Mouse (Mus musculus) adrenal gland, adult 18-20 months (tissue): ENCODE results near the gene Pdzph1. TPM values are rescaled to one million over a fixed set of nuclear protein-coding genes. Genes with fewer than 3 reads are reported as not detected.

Experiments used
- DNase-seq, 2 experiments: peaks; one replicate each; pipeline ENCODE4 v3.0.0; 2021 to 2022; ENCODE audit warnings: low spot score in 2 of 2
- long read RNA-seq, 2 experiments: library from polyadenylated mRNA; stranded (forward); transcript quantifications; one replicate each; pipeline ENCODE4 v2.0.0; 2021
- total RNA-seq, 2 experiments: library from RNA; stranded (reverse); gene quantifications; 1 replicate in 1 of 2; 2 replicates in 1 of 2; pipeline ENCODE4 v1.2.3; 2021

Gene Pdzph1
- total RNA-seq = not detected
- long read RNA-seq, experiment 1 = 0 reads
- long read RNA-seq, experiment 2, partial matches to known transcripts = 0 of 1 reads
- long read RNA-seq, experiment 2, other reads (novel, unspliced or antisense) = 1 of 1 reads

- no peak for DNase-seq
These were observed at the start of gene Pdzph1 for GRCm38 (mm10) chr17:58991275-58991674. Gene Pdzph1, minus strand, starts transcription at chr17:58991375.

- no peak for DNase-seq
These were observed 48.6 kb upstream of the Pdzph1 start for GRCm38 (mm10) chr17:59039754-59040153.

DNA sequence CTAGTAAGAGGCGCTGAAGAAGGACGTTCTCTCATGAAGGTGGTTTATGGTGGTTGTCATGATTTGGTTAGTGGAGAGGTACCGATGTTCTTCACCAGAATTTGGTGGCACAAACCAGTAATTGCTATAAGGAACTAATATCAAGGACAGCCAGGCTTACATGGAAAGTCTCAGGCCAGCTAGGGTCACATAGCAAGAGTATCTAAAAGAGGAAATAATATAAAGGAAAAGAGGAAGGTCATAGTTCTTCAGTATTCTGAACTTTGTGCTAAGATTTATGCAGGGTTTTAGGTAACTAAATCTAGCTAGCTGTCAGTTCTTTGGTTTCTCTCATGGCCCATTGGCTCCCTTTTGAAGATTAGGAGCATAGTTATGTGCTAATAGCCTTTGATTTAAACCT, 42.3 kb upstream of the Pdzph1 start:
- no peak for DNase-seq

DNA sequence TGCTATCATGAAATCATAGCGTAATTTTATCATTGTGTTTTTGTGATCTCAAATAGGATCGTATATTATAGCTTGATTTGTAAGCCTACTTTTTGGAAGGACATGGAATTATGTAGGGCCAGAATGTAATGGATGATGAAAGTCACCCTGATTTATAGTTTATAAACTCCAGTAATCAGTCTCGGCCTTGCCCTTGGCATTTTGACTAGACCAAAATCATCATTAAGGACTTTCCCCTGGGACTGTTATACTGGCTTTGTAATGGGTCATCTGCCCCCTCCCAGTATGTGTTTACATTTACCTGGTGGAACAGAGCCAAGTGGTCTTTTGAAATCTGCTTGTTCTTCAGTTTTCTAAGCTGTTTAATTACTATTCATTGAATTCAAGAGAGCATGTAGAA, 35.2 kb upstream of the Pdzph1 start:
- peak in 1 of 2 experiments; percentile 13 for DNase-seq

GRCm38 (mm10) chr17:59024502-59024901, 33.3 kb upstream of the Pdzph1 start:
- no peak for DNase-seq

DNA sequence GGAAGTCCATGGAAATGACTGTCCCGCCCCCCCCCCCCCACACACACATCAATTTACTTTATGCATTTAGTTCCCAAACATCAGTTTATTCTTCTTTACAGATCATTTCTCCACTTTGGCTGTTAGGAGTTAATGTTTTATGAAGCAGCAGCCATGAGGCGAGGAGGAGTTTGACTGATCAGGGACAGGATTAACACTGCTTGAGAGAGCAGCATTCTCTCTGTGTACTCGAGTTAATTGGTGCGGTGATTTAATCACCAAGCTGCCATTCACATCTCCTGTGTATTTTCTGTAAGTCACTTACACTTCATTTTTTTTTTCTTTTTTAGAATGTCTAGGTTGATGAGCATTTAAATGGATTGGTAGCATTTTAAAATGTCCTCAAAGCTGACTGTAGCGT, 32.8 kb upstream of the Pdzph1 start:
- no peak for DNase-seq

- DNase-seq = no peak
These were observed 27.5 kb upstream of the Pdzph1 start for GRCm38 (mm10) chr17:59018666-59019065.

DNA sequence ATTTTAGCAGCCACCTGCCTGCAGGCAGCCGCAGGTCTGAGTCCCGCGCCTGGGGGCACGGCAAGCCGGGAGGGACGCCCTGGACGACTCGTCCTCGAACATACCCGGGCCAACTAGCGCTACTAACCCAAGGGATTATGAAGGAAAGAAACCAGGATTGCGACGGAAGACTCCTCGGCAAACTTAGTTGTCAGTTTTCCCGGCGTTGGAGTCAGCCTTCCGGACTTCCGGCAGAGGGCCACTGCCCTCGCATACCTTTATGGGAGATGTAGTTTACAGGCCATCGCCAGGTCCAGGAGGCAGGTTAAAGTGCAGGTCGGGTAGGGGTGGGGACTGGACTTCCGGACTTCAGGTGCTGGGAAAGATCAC, 21.9 kb upstream of the Pdzph1 start, which contains the start of gene Nudt12:
TSS of gene Nudt12 (minus strand) at position 282 of the 369 bp plus-strand sequence.
- DNase-seq = peak; percentile 55 to 57

DNA sequence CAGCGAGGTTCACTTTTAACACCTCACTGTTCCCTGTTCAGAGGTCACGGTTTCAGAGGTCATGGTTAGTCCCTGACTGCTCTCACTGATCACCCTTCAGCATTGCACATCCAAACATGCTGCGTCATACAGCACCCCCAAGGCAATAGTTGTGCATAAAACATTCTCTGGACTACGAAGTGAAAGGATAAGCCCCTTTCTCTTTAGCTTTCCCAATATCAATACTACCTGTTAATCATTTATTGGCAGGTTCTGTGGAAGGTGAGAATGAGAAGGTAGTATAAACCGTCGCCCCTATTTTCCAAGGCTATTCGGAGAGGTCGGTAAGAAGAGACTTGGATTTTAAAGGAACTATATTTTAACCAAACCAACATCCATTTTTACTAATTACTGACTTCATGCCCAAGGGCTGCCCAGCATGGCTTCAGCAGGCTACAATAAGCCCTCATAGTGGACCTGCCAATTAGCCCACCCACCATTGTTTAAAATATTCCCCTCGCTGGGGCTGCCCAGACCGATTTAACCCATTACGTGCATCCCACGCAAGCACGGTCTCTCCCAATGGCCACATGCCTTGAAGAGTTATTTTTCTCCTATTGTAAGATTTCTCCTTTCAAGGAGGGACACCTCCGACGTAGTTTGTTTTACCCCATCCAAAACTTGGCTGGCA, 21.4 kb upstream of the Pdzph1 start:
- DNase-seq = peak in 1 of 2 experiments; percentile 22

- DNase-seq = no peak
These were observed 20.6 kb upstream of the Pdzph1 start for GRCm38 (mm10) chr17:59011546-59012307.

- DNase-seq = no peak
These were observed 17.9 kb downstream of the Pdzph1 start for GRCm38 (mm10) chr17:58973237-58973636.

DNA sequence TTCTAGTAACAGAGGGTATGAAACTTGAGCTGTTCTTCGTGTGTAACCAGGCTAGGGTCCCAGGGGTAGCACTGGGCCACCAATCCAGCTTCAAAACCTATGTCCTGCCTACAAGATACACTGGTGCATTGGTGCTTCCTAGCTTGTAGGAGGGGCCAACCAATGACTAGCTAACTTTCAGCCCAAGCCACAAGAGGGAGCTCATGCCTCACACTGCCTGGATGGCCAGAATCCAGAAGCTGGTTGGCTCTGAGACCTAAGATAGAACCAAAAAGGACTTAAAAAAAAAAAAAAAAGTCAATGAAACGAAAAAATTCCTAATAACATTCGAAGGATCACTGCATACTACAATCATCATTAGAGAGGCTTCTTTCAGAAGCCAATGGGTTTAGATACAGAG, 31.3 kb downstream of the Pdzph1 start:
- peak; percentile 55 to 57 for DNase-seq

DNA sequence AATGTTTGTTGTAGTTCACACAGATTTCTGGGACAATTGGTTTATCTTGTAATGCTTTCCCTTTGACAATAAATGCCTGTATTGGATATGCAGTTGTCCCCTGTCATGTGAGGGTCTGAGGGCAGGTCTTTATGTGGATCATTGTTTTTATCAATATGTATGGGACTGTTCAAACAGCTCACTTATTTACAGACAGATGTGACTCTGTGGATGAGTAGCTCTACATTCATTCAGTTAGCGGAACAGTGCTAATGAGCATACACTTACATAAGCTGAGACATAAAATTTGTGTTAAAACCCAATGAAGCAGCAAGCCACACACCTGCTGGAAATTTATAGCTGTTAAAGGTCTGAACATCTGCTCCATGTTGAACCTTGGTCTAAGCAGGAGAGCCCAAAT, 34.1 kb downstream of the Pdzph1 start:
- no peak for DNase-seq

- no peak for DNase-seq
These were observed 48.0 kb downstream of the Pdzph1 start for GRCm38 (mm10) chr17:58943015-58943822.

GRCm38 (mm10) chr17:58938598-58938997, 52.6 kb downstream of the Pdzph1 start:
- DNase-seq = no peak

GRCm38 (mm10) chr17:58937533-58937932, 53.6 kb downstream of the Pdzph1 start:
- no peak for DNase-seq

DNA sequence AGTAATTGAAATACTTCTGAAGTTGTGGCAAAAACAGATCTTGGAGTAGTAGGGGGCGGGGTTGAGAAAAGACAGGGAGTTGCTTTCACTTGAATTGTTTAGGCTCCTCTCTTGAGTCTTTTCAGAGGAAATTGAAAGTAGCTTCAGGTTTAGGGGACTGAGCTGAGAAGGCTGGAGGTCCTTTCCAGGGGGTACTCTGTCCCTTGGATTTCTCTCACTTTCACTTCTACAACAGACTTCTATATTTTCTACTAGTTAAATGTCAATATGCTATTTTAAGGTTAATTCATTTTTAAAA, 58.2 kb downstream of the Pdzph1 start:
- DNase-seq = no peak

DNA sequence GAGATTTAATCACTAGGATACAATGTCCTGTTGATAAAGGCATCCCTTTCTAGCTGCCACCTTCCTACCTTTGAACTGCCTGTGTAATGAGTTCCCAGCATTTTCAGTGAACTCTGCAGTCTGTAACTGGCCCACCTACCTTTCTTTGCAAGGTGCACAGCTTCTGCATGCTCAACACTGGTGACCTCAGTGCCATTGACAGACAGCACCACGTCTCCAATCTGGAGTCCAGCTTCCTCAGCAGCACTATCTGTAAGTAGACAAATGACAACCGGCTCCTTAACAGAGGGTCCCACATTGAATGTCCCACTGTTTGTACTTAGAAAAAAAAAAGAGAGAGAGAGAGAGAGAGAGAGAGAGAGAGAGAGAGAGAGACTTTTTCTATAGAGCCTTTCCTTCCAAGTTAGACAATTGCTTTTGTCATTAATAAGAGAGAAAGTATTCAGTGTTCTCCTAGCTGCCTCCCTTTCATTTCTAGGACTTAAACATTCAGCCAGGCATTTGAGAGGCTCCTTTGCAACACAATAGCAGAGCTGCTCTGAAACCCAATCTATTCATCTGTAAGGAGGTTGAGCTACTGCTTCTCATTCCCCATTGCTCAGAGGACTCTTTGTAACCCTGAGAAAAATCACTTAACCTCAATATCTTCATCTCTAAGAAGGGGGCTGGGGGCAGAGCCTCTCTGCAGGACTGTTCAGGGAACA, 58.7 kb downstream of the Pdzph1 start:
- no peak for DNase-seq

GRCm38 (mm10) chr17:58924754-58925546, 66.2 kb downstream of the Pdzph1 start:
- no peak for DNase-seq

DNA sequence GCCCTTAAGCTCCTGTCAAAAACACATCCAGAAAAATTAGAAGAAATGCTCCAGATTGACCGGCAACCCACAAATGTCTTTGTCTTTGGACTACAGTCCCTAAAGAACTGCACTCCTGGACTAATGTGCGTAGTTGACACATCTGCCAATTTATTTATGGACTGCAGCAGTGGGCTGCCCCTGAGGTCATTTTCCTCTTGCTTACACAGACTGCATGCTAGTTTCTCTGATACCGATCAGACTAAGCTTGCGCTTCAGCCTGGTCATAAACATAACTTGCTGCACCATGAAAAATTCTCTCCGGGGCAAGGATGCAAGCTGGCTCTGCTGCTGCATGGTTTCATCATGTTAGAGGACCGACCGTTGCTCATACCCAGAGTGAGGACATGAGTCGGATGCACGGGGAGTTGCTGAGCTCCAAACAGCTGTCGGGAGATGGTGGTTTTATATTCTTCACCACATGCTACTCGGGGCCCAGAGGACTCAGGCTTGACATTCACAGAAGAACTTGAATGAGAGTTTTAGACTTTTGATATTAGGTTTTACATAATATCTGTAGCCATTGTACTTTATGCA, 67.2 kb downstream of the Pdzph1 start:
- peak in 1 of 2 experiments; percentile 16 for DNase-seq
